Mouse (Mus musculus) kidney, adult 2 months (tissue): ENCODE results near the gene 1700037H04Rik.

Experiments
- CTCF ChIP-seq: fragments of 200-500 bp; conservative IDR thresholded peaks from 2 replicates; pipeline ENCODE4 v1.5.1; 2011; ENCODE audit warnings: low read depth, mild to moderate bottlenecking, control low read depth, low read length, moderate library complexity, mixed read lengths; ENCODE audit not compliant: insufficient read depth, insufficient read length
- POLR2A ChIP-seq: fragments of 200-500 bp; IDR thresholded peaks from one replicate; pipeline ENCODE4 v1.6.1; 2011; ENCODE audit warnings: low read depth, low read length, control low read depth

- TF ChIP-seq CTCF = 0 out of 2 replicates have a peak, but pooled peaks have one; percentile 18
- TF ChIP-seq POLR2A = no peak
These were observed 27.1 kb upstream of the 1700037H04Rik start, which contains the start of the genes Cdc25b and Spef1 for GRCm38 (mm10) chr2:131186771-131187601.
